18 mouse cellular contexts compared by ENCODE assay signal in genomic region chr8:122325196-122325595, GRCm38 (mm10). TPM values are rescaled to one million over a fixed set of nuclear protein-coding genes. Genes with fewer than 3 reads are reported as not detected.
DNase-seq lines count a peak whose midpoint lies in the region; ATAC-seq and TF ChIP-seq lines count a peak whose summit lies in the region.
"Had no signal": no experiment of that assay in that cellular context is flagged by ENCODE, and none has a peak within 500 bp of the region (broad histone marks: within the 10 kb centered on the region; RNA-seq: fewer than 3 reads in every experiment).

No protein-coding gene starts in this region.

- H3K27me3 ChIP-seq in heart, embryonic 10.5 days (ENCODE audit: insufficient read depth, poor library complexity, severe bottlenecking), result no peaks in the 10 kb centered on the region
- no peaks in the 10 kb centered on the region for H3K27me3 ChIP-seq in MEL (ENCODE audit: control insufficient read depth in 1 of 2, insufficient read depth in 2 of 2, low read length in 2 of 2)
- 0 out of 2 replicates have a peak, but pooled peaks cover 3% of the 10 kb centered on the region for H3K27me3 ChIP-seq in limb, embryonic 13.5 days
- H3K27me3 ChIP-seq: embryonic facial prominence, embryonic 13.5 days; forebrain, embryonic 15.5 days had no signal

- no peak; a peak in 1 of 4 replicates for TF ChIP-seq POLR2A in MEL (IDR thresholded peaks at IDR 0.05; ENCODE audit: control insufficient read depth in 1 of 2, insufficient read depth in 1 of 2, low read depth in 1 of 2, low read length in 2 of 2, poor library complexity in 1 of 2)

- DNase-seq in heart, embryonic 10.5 days (ENCODE audit: low spot score), result no peak
- no peak for DNase-seq in heart, postnatal 25 days (ENCODE audit: low spot score)
- DNase-seq in layer of hippocampus, adult 2 months (ENCODE audit: low spot score in 2 of 2), result no peak
- DNase-seq in layer of hippocampus, adult 18-20 months (ENCODE audit: low spot score in 2 of 2), result no peak
- DNase-seq in MEL (ENCODE audit: low read depth, low spot score), result no peak
- DNase-seq in thymus, postnatal 14 days, result no peak
- no peak for DNase-seq in ovary, postnatal 36 days (ENCODE audit: low spot score)
- DNase-seq: adrenal gland, postnatal 14 days; cerebellum, postnatal 36 days; gastrocnemius, adult 2 months; heart, postnatal 4 days; spleen, adult 18-20 months had no signal

- no peak for TF ChIP-seq CTCF in layer of hippocampus, adult 2 months (conservative IDR thresholded peaks at IDR 0.05)
- TF ChIP-seq CTCF in MEL (IDR thresholded peaks at IDR 0.05 in 2 of 3, conservative IDR thresholded peaks at IDR 0.05 in 1 of 3; ENCODE audit: control insufficient read depth in 1 of 3, insufficient read depth in 1 of 3, low read depth in 2 of 3, low read length in 3 of 3, poor library complexity in 1 of 3, severe bottlenecking in 1 of 3), result no peak

- H3K9me3 ChIP-seq in heart, embryonic 10.5 days, result no peaks in the 10 kb centered on the region
- H3K9me3 ChIP-seq in MEL (replicated peaks; ENCODE audit: insufficient read depth, low read length), result no peaks in the 10 kb centered on the region
- H3K9me3 ChIP-seq in limb, embryonic 13.5 days, result no peaks in the 10 kb centered on the region
- H3K9me3 ChIP-seq: embryonic facial prominence, embryonic 13.5 days; forebrain, embryonic 15.5 days; limb, embryonic 12.5 days had no signal

- H3K4me1 ChIP-seq in heart, embryonic 10.5 days, result peaks cover 98% of the 10 kb centered on the region
- peaks cover 32 to 69% of the 10 kb centered on the region in 2 experiments for H3K4me1 ChIP-seq in MEL (ENCODE audit: control insufficient read depth in 1 of 2, insufficient read depth in 2 of 2, low read length in 2 of 2)
- peaks cover 5% of the 10 kb centered on the region; the same call in 1 of the 2 replicates for H3K4me1 ChIP-seq in limb, embryonic 13.5 days

- peak overlapping the region; percentile 67 for H3K9ac ChIP-seq in MEL (ENCODE audit: control insufficient read depth, low read depth, low read length, poor library complexity, severe bottlenecking)
- 0 out of 2 replicates have a peak overlapping the region, but pooled peaks have one; percentile 13 for H3K9ac ChIP-seq in limb, embryonic 13.5 days
- H3K9ac ChIP-seq: embryonic facial prominence, embryonic 13.5 days; forebrain, embryonic 15.5 days; limb, embryonic 12.5 days had no signal

- no peak for TF ChIP-seq RAD21 in MEL (IDR thresholded peaks at IDR 0.05; ENCODE audit: low read depth, low read length)

- H3K4me2 ChIP-seq in limb, embryonic 13.5 days (replicated peaks), result no peak overlapping the region
- H3K4me2 ChIP-seq: embryonic facial prominence, embryonic 13.5 days; limb, embryonic 12.5 days had no signal

- intact Hi-C loops in heart, postnatal 25 days (cut with DNase I), result no loop called here

- no peak for ATAC-seq in limb, embryonic 13.5 days (ENCODE audit: low FRiP score, low read depth)
- ATAC-seq: forebrain, embryonic 15.5 days had no signal

- H3K36me3 ChIP-seq in heart, embryonic 10.5 days, result peaks cover 35% of the 10 kb centered on the region; the same call in 1 of the 2 replicates
- peaks cover 9 to 70% of the 10 kb centered on the region in 2 experiments; a peak in 3 of 4 replicates for H3K36me3 ChIP-seq in MEL (ENCODE audit: control insufficient read depth in 1 of 2, insufficient read depth in 2 of 2, low read length in 2 of 2)
- no peaks in the 10 kb centered on the region for H3K36me3 ChIP-seq in limb, embryonic 13.5 days
- H3K36me3 ChIP-seq: embryonic facial prominence, embryonic 13.5 days; forebrain, embryonic 15.5 days; limb, embryonic 12.5 days had no signal

- peak overlapping the region; percentile 81 for H3K27ac ChIP-seq in heart, embryonic 10.5 days
- H3K27ac ChIP-seq in layer of hippocampus, adult 2 months, result peak overlapping the region; percentile 63
- H3K27ac ChIP-seq in MEL (ENCODE audit: control insufficient read depth, low read depth, low read length), result peak overlapping the region; percentile 91
- H3K27ac ChIP-seq in limb, embryonic 13.5 days, result no peak overlapping the region
- H3K27ac ChIP-seq: embryonic facial prominence, embryonic 13.5 days; forebrain, embryonic 15.5 days; gastrocnemius, adult 2 months; limb, embryonic 12.5 days had no signal

- TF ChIP-seq EP300 in MEL (IDR thresholded peaks at IDR 0.05; ENCODE audit: low read depth in 1 of 2, low read length in 2 of 2), result no peak

- peaks cover 28% of the 10 kb centered on the region for H3K79me2 ChIP-seq in MEL (ENCODE audit: control insufficient read depth, insufficient read depth, low read length, poor library complexity)

- WGBS in heart, embryonic 10.5 days, result 33% methylated on average over 2 of the region's 2 CpGs
- 71% methylated on average over 2 of the region's 2 CpGs for WGBS in limb, embryonic 13.5 days

- peak overlapping the region; percentile 19; the same call in 1 of the 2 replicates for H3K4me3 ChIP-seq in heart, embryonic 10.5 days
- H3K4me3 ChIP-seq in layer of hippocampus, adult 2 months, result no peak overlapping the region
- peak overlapping the region in 1 of 2 experiments; percentile 36; a peak in 3 of 4 replicates for H3K4me3 ChIP-seq in MEL (ENCODE audit: control insufficient read depth in 1 of 2, insufficient read depth in 1 of 2, low read depth in 2 of 2, low read length in 2 of 2)
- H3K4me3 ChIP-seq in limb, embryonic 13.5 days, result no peak overlapping the region
- H3K4me3 ChIP-seq: embryonic facial prominence, embryonic 13.5 days; gastrocnemius, adult 2 months; limb, embryonic 12.5 days had no signal

TF ChIP-seq in MEL, 35 proteins besides CTCF, POLR2A, EP300 and RAD21:
- TF ChIP-seq MYB (IDR thresholded peaks at IDR 0.05; ENCODE audit: low read depth, low read length), result no peak
- no peak for TF ChIP-seq ZC3H11A (IDR thresholded peaks at IDR 0.05; ENCODE audit: low read depth, low read length)
- no peak for TF ChIP-seq MAZ (IDR thresholded peaks at IDR 0.05; ENCODE audit: low read depth, low read length)
- no peak for TF ChIP-seq NELFE (IDR thresholded peaks at IDR 0.05; ENCODE audit: low read depth, low read length)
- no peak for TF ChIP-seq BHLHE40 (IDR thresholded peaks at IDR 0.05; ENCODE audit: borderline replicate concordance, low read depth, low read length)
- TF ChIP-seq POLR2AphosphoS5 (IDR thresholded peaks at IDR 0.05; ENCODE audit: borderline replicate concordance, low read depth, low read length), result no peak
- TF ChIP-seq TCF12 (IDR thresholded peaks at IDR 0.05; ENCODE audit: low read depth, low read length), result no peak
- TF ChIP-seq JUND (IDR thresholded peaks at IDR 0.05; ENCODE audit: low read depth, low read length), result no peak
- TF ChIP-seq RCOR1 (IDR thresholded peaks at IDR 0.05; ENCODE audit: low read depth, low read length), result no peak
- TF ChIP-seq NRF1 (IDR thresholded peaks at IDR 0.05; ENCODE audit: insufficient read depth, low read depth, low read length, poor library complexity, severe bottlenecking), result no peak
- no peak for TF ChIP-seq SIN3A (IDR thresholded peaks at IDR 0.05; ENCODE audit: low read length)

RNA-seq across cellular contexts. Expression of gene Trhr2, which starts 35.4 kb away (rescaled TPM):
- polyA plus RNA-seq in heart, embryonic 10.5 days (2016; fragmentation: Nextera tagmentation; extraction: Ambion mirVana), result not detected in 2 replicates
- not detected for total RNA-seq in heart, postnatal 25 days (2021)
- total RNA-seq in layer of hippocampus, adult 2 months (2021), result under 1 TPM; 0.79 to 0.82 TPM
- total RNA-seq in layer of hippocampus, adult 18-20 months (2021), result 1 to 10 TPM in 1 of 2 experiments, under 1 TPM in 1; 0.41 to 1.3 TPM
- total RNA-seq in MEL (2012; rRNA removed), result 0.12 TPM in 1 of 2 replicates, not detected in the other
- polyA plus RNA-seq in MEL (2012; ENCODE audit: insufficient read depth in 1 of 2, insufficient read length in 2 of 2, low read depth in 1 of 2, low replicate concordance in 2 of 2, missing spikeins in 1 of 2), result under 1 TPM in 1 of 2 experiments, not detected in 1; 0.07 TPM
- 0.14 and 0.38 TPM in 2 replicates for polyA plus RNA-seq in limb, embryonic 13.5 days (2015; fragmentation: Nextera tagmentation; extraction: Ambion mirVana)
- total RNA-seq: adrenal gland, postnatal 14 days; gastrocnemius, adult 2 months; heart, postnatal 4 days; megakaryocyte-erythroid progenitor cell, adult 5-6 weeks had no signal
- polyA plus RNA-seq: forebrain, embryonic 15.5 days; kidney, embryonic 14.5 days; limb, embryonic 12.5 days had no signal

RNA-seq across cellular contexts. Expression of gene Zfpm1, which starts 43.3 kb away (rescaled TPM):
- 5.7 and 12.8 TPM in 2 replicates for polyA plus RNA-seq in heart, embryonic 10.5 days (2016; fragmentation: Nextera tagmentation; extraction: Ambion mirVana)
- 10 to 100 TPM; 21.3 to 22.6 TPM for total RNA-seq in heart, postnatal 25 days (2021)
- 10 to 100 TPM; 45.1 to 45.6 TPM for total RNA-seq in layer of hippocampus, adult 2 months (2021)
- 10 to 100 TPM; 43.7 to 52.2 TPM for total RNA-seq in layer of hippocampus, adult 18-20 months (2021)
- 104 and 133 TPM in 2 replicates for total RNA-seq in MEL (2012; rRNA removed)
- 100 to 1,000 TPM; 260 to 343 TPM for polyA plus RNA-seq in MEL (2012; ENCODE audit: insufficient read depth in 1 of 2, insufficient read length in 2 of 2, low read depth in 1 of 2, low replicate concordance in 2 of 2, missing spikeins in 1 of 2)
- 0.80 and 1.1 TPM in 2 replicates for polyA plus RNA-seq in limb, embryonic 13.5 days (2015; fragmentation: Nextera tagmentation; extraction: Ambion mirVana)

RNA-seq across cellular contexts. Expression of gene Zc3h18, which starts 51.2 kb away (rescaled TPM):
- polyA plus RNA-seq in heart, embryonic 10.5 days (2016; fragmentation: Nextera tagmentation; extraction: Ambion mirVana), result 47.4 and 51.0 TPM in 2 replicates
- 10 to 100 TPM; 20.1 to 21.8 TPM for total RNA-seq in heart, postnatal 25 days (2021)
- total RNA-seq in layer of hippocampus, adult 2 months (2021), result 10 to 100 TPM; 39.2 to 40.2 TPM
- total RNA-seq in layer of hippocampus, adult 18-20 months (2021), result 10 to 100 TPM; 38.8 to 39.5 TPM
- 84.3 and 98.5 TPM in 2 replicates for total RNA-seq in MEL (2012; rRNA removed)
- 100 to 1,000 TPM in 1 of 2 experiments, 10 to 100 TPM in 1; 30.2 to 122 TPM for polyA plus RNA-seq in MEL (2012; ENCODE audit: insufficient read depth in 1 of 2, insufficient read length in 2 of 2, low read depth in 1 of 2, low replicate concordance in 2 of 2, missing spikeins in 1 of 2)
- polyA plus RNA-seq in limb, embryonic 13.5 days (2015; fragmentation: Nextera tagmentation; extraction: Ambion mirVana), result 59.2 and 59.9 TPM in 2 replicates
